Mouse (Mus musculus) embryonic facial prominence, embryonic 12.5 days (tissue): ENCODE measurements around the gene Gna11. TPM values are rescaled to one million over a fixed set of nuclear protein-coding genes. Genes with fewer than 3 reads are reported as not detected.
A peak's percentile ranks its signal among the peaks of the same experiment; 100 is the strongest.

Source experiments
- ATAC-seq: fragments of 200-750 bp; cut with Nextera tagmentation; 2 replicates; pipeline ENCODE4 v1.8.0; 2017; ENCODE audit not compliant: insufficient number of reproducible peaks, insufficient read depth, low FRiP score, low TSS enrichment
- H3K27ac ChIP-seq: fragments of 300-500 bp; sonication (generic); 2 replicates; pipeline ENCODE4 v1.5.1; 2016; ENCODE audit warnings: mild to moderate bottlenecking
- H3K27me3 ChIP-seq: fragments of 300-500 bp; sonication (generic); 2 replicates; pipeline ENCODE4 v1.6.1; 2016; ENCODE audit warnings: mild to moderate bottlenecking, moderate library complexity
- H3K36me3 ChIP-seq: fragments of 300-500 bp; sonication (generic); 2 replicates; pipeline ENCODE4 v1.6.1; 2016; ENCODE audit warnings: mild to moderate bottlenecking
- H3K4me1 ChIP-seq: fragments of 300-500 bp; sonication (generic); 2 replicates; pipeline ENCODE4 v1.6.1; 2016
- H3K4me2 ChIP-seq: fragments of 300-500 bp; sonication (generic); replicated peaks from 2 replicates; pipeline ENCODE4 v1.6.1; 2016; ENCODE audit warnings: mild to moderate bottlenecking, moderate library complexity
- H3K4me3 ChIP-seq: fragments of 300-500 bp; sonication (generic); 2 replicates; pipeline ENCODE4 v1.5.1; 2016; ENCODE audit warnings: mild to moderate bottlenecking
- H3K9ac ChIP-seq: fragments of 300-500 bp; sonication (generic); 2 replicates; pipeline ENCODE4 v1.6.1; 2016; ENCODE audit warnings: mild to moderate bottlenecking, moderate library complexity
- H3K9me3 ChIP-seq: fragments of 300-500 bp; sonication (generic); 2 replicates; pipeline ENCODE4 v1.6.1; 2016; ENCODE audit warnings: mild to moderate bottlenecking, moderate library complexity
- WGBS: fragments of 180-500 bp; shearing (Covaris S2); methylation state at CpG from one replicate; pipeline ENCODE4 v1.1.7; 2016; 5-methylcytosine and 5-hydroxymethylcytosine counted together
- polyA plus RNA-seq: library from polyadenylated mRNA; unstranded; fragments of >200 nt; fragmentation: Nextera tagmentation; extraction: Ambion mirVana; gene quantifications from 2 replicates; pipeline ENCODE4 v1.2.1, GENCODE M21; 2016

The Gna11 gene
- polyA plus RNA-seq, 1 experiment from 2014 or later = 82.7 TPM

DNA sequence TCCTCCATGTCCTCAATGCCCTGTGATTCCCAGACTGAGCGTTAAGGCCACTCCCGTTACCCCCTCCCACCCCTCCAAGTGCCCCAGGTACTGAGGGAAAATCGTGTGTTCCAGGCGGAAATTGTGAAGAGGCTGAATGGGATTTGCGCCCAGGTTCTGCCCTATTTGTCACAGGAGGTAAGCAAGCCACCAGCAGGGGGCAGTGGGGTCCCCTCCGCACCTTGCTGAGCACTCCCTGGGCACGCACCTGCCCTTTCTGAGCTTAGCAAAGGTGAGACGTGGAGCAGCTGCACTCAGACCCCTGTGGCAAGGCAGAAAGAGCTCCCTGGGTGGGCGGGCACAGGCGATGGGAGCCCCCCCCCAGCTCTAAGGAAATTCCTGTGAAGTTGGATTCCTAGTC is 19.7 kb upstream of the Gna11 start:
- H3K4me1 ChIP-seq = peaks cover 75% of the 10 kb centered on the region
- peaks cover 38% of the 10 kb centered on the region for H3K36me3 ChIP-seq
- H3K27me3 ChIP-seq = no peaks in the 10 kb centered on the region
- no peak overlapping the region for H3K9ac ChIP-seq
- no peak overlapping the region for H3K4me3 ChIP-seq
- H3K4me2 ChIP-seq = no peak overlapping the region
- no peak for ATAC-seq
- WGBS = 9% methylated on average over 10 of the region's 10 CpGs
- H3K9me3 ChIP-seq = no peaks in the 10 kb centered on the region
- H3K27ac ChIP-seq = peak overlapping the region; percentile 38; the same call in 1 of the 2 replicates

- Histone ChIP-seq H3K36me3 (peaks cover 38% of the 10 kb centered on the region), H3K4me3 (peak overlapping the region; percentile 16), H3K9me3 (no peaks in the 10 kb centered on the region), H3K4me1 (peaks cover 70% of the 10 kb centered on the region), H3K27ac (peak overlapping the region; percentile 72), H3K4me2 (peak overlapping the region; percentile 42), H3K9ac (peak overlapping the region; percentile 37; the same call in 1 of the 2 replicates), H3K27me3 (no peaks in the 10 kb centered on the region)
- WGBS = 5% methylated on average over 10 of the region's 10 CpGs
- no peak for ATAC-seq
These were observed 19.2 kb upstream of the Gna11 start for GRCm38 (mm10) chr10:81564216-81564615.

DNA sequence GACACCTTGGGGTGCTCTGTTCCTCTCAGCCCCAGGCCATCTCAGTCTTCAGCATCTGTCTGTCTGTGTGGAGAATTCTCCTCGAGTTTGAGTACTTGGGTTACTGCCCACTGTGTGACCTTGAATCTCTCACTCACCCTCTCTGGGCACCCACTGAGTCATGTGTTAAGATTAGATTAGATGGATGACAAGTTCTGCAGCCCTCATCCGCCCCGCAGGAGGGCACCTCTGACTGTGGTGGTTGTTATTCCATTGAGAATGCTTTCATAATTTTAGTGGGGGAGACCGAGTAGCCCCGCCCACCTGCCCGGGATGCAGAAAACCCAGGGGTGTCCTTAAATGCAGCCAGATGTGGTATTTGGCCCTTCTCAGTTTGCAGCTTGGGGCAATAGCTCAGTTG is 18.5 kb upstream of the Gna11 start:
- peak overlapping the region; percentile 51; the same call in 1 of the 2 replicates for H3K27ac ChIP-seq
- peak overlapping the region; percentile 42; the same call in 1 of the 2 replicates for H3K4me2 ChIP-seq
- peaks cover 67% of the 10 kb centered on the region for H3K4me1 ChIP-seq
- 18% methylated on average over 6 of the region's 6 CpGs for WGBS
- no peak overlapping the region for H3K9ac ChIP-seq
- 0 out of 2 replicates have a peak overlapping the region, but pooled peaks have one; percentile 16 for H3K4me3 ChIP-seq
- no peaks in the 10 kb centered on the region for H3K27me3 ChIP-seq
- no peak for ATAC-seq
- H3K9me3 ChIP-seq = no peaks in the 10 kb centered on the region
- H3K36me3 ChIP-seq = peaks cover 38% of the 10 kb centered on the region

- Histone ChIP-seq H3K9ac (no peak overlapping the region), H3K4me1 (peaks cover 57% of the 10 kb centered on the region), H3K36me3 (peaks cover 38% of the 10 kb centered on the region), H3K4me3 (no peak overlapping the region), H3K27me3 (no peaks in the 10 kb centered on the region), H3K9me3 (no peaks in the 10 kb centered on the region), H3K4me2 (no peak overlapping the region), H3K27ac (no peak overlapping the region)
- ATAC-seq = no peak
- WGBS = 76% methylated on average over 6 of the region's 6 CpGs
These were observed 17.4 kb upstream of the Gna11 start for GRCm38 (mm10) chr10:81562411-81562810.

DNA sequence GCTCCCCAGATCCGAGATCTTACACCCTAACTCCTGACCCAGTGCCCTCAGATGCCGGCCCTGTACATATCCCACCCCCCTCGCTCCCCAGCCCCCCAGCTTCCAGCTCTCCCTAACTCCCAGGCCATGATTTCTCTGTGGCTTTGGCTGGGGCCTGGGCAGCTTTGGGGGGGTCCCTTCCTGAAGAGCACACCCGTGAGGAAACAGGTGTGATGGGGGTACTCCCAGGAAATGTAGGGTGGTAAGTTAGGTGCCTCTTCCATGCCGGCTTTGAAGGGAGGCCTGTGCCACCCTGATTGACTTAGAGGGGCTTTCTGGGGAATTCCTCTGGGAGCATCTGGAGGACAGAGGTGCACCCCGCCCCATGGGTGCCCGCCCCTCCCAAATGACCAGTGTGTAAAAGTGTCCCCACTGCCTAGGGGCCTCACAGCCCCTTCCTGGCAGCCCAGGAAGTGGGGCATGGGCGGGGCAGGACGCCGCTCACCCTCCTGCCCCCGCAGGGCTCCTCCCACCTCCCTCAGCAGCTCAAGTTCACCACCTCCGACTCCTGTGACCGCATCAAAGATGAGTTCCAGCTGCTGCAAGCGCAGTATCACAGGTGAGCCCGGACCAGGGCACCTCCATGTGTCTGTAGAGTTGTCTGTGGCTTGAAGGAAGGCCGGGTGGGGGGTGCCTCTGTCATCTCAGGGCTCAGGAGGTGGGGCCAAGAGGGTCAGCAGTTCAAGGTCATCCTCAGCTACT is 15.9 kb upstream of the Gna11 start:
- Histone ChIP-seq H3K36me3 (peaks cover 25% of the 10 kb centered on the region), H3K9ac (peak overlapping the region; percentile 98), H3K4me3 (peak overlapping the region; percentile 96), H3K4me1 (peaks cover 54% of the 10 kb centered on the region), H3K9me3 (no peaks in the 10 kb centered on the region), H3K4me2 (peak overlapping the region; percentile 91), H3K27ac (peak overlapping the region; percentile 93), H3K27me3 (no peaks in the 10 kb centered on the region)
- 11% methylated on average over 16 of the region's 16 CpGs for WGBS
- ATAC-seq = no peak

DNA sequence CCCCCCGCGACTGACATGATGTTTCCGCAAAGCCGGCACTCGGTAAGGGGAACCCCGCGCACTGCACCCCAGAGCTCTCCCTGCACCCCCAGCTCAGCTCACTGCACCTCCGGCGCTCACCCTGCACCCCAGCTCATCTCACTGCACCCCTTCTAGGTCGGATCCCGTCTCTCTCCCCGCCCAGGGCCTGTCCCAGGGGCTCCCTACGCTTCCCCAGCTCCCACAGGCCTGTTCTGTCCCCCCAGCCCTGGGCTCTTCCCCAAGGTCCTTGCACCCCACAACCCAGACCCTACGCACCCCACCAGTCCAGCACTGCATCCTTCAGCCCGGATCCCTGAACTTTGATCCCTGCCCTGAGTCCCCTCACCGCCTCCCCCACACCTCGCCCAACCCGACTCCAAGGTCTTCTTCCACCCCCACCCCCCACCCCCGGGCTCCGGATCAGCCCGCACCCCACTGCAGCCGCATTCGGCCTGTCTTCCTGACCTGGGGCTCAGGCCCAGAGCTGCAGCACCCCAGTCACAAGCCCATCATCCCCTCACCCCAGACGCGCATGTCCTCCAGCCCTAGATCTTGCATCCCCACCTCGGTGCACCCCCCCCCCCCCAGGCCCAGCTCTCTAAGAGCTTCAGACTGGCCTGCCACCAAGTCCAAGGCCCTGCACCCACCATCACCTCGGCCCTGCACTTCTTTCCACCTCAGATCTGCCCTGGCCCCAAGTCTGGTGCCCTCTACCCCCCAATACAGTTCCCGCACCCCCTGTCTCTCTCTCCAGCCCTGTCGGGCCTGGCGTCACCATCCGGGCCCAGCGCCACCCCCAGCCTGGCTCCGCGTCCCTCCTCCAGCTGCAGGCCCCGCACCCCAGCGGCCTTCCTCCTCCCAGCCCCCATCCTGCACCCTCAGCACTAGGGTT is 14.9 kb upstream of the Gna11 start:
- no peaks in the 10 kb centered on the region for H3K9me3 ChIP-seq
- H3K27ac ChIP-seq = peak overlapping the region; percentile 93
- WGBS = 1% methylated on average over 32 of the region's 36 CpGs
- ATAC-seq = no peak
- H3K4me1 ChIP-seq = peaks cover 45% of the 10 kb centered on the region
- H3K4me3 ChIP-seq = peak overlapping the region; percentile 96
- no peaks in the 10 kb centered on the region for H3K27me3 ChIP-seq
- peak overlapping the region; percentile 91 for H3K4me2 ChIP-seq
- peaks cover 15% of the 10 kb centered on the region for H3K36me3 ChIP-seq
- peak overlapping the region; percentile 98 for H3K9ac ChIP-seq

- Histone ChIP-seq H3K27me3 (no peaks in the 10 kb centered on the region), H3K4me1 (peaks cover 39% of the 10 kb centered on the region)
- under 1% methylated on average over 26 of the region's 53 CpGs for WGBS
These were observed 14.2 kb upstream of the Gna11 start, which contains the start of gene Aes for GRCm38 (mm10) chr10:81559163-81559626. Gene Aes (plus strand): TSS chr10:81559488.

GRCm38 (mm10) chr10:81557491-81557890 is 12.5 kb upstream of the Gna11 start:
- Histone ChIP-seq H3K27me3 (no peaks in the 10 kb centered on the region), H3K4me1 (peaks cover 21% of the 10 kb centered on the region), H3K4me3 (no peak overlapping the region), H3K9me3 (no peaks in the 10 kb centered on the region), H3K9ac (no peak overlapping the region), H3K4me2 (no peak overlapping the region), H3K36me3 (peaks cover 7% of the 10 kb centered on the region), H3K27ac (no peak overlapping the region)
- WGBS = 31% methylated on average over 1 of the region's 1 CpGs
- no peak for ATAC-seq

More at GRCm38 (mm10) chr10:81559163-81559626, 14.2 kb upstream of the Gna11 start, which contains the start of gene Aes:
- Histone ChIP-seq H3K4me3 (peak within 1 kb of the TSS; percentile 96), H3K9me3 (no peaks in the 10 kb centered on the region), H3K9ac (peak within 1 kb of the TSS; percentile 98), H3K36me3 (peaks cover 12% of the 10 kb centered on the region), H3K27ac (peak within 1 kb of the TSS; percentile 93), H3K4me2 (peak within 1 kb of the TSS; percentile 91)
- ATAC-seq = 0 out of 2 replicates have a peak, but pooled peaks have one; percentile 12

GRCm38 (mm10) chr10:81556282-81556681 is 11.3 kb upstream of the Gna11 start:
- Histone ChIP-seq H3K36me3 (0 out of 2 replicates have a peak, but pooled peaks cover 1% of the 10 kb centered on the region), H3K9ac (no peak overlapping the region), H3K27me3 (no peaks in the 10 kb centered on the region), H3K27ac (no peak overlapping the region), H3K4me2 (no peak overlapping the region), H3K4me1 (peaks cover 16% of the 10 kb centered on the region), H3K9me3 (no peaks in the 10 kb centered on the region), H3K4me3 (no peak overlapping the region)
- no peak for ATAC-seq
- WGBS = 78% methylated on average over 3 of the region's 3 CpGs

- H3K27ac ChIP-seq = no peak overlapping the region
- H3K9ac ChIP-seq = no peak overlapping the region
- H3K9me3 ChIP-seq = no peaks in the 10 kb centered on the region
- H3K4me1 ChIP-seq = peaks cover 7% of the 10 kb centered on the region; the same call in 1 of the 2 replicates
- H3K36me3 ChIP-seq = no peaks in the 10 kb centered on the region
- WGBS = 72% methylated on average over 6 of the region's 6 CpGs
- ATAC-seq = no peak
- H3K27me3 ChIP-seq = no peaks in the 10 kb centered on the region
- no peak overlapping the region for H3K4me2 ChIP-seq
- H3K4me3 ChIP-seq = no peak overlapping the region
These were observed 9.1 kb upstream of the Gna11 start for GRCm38 (mm10) chr10:81553807-81554755.
